Mouse (Mus musculus): ENCODE results near the gene Tnfsf13. TPM values are rescaled to one million over a fixed set of nuclear protein-coding genes. Genes with fewer than 3 reads are reported as not detected.

Tnfsf13 gene
- polyA plus RNA-seq (2012): not detected in 2 replicates

DNA sequence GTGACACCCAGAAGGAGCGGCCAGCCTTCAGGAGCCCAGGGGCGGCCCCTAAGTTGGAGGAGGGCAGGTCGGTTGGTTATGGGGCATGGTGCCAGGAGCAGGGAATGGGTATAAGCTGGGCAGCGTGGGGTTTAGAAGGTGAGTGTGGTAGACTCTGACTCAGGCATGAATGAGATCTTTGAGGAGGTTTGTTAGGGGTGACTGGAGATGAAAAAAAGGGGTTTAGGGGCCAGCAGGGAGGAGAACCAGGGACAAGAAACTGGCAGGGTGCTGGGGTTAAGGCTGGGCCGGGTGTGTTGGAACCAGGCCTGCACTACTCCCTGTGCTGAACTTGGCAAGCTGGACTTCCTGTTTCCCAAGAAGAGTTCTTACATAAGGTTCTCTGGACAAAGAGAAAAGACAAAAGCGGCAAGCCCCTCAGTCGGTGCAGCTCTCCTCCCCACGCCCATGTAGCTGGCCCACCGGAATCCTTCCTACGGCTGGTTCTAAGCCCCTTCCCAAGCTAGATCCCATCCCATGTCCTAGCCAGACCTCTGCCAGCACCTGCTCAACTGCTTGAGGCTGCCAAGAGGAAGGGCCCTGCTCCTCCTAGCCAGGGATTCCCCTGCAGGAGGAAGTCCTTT, at the start of gene Tnfsf13:
TSS of gene Tnfsf13 (minus strand) at position 259 of the 623 bp plus-strand sequence.
- no peak for TF ChIP-seq GATA1 (IDR thresholded peaks at IDR 0.05; ENCODE audit: low read length)

DNA sequence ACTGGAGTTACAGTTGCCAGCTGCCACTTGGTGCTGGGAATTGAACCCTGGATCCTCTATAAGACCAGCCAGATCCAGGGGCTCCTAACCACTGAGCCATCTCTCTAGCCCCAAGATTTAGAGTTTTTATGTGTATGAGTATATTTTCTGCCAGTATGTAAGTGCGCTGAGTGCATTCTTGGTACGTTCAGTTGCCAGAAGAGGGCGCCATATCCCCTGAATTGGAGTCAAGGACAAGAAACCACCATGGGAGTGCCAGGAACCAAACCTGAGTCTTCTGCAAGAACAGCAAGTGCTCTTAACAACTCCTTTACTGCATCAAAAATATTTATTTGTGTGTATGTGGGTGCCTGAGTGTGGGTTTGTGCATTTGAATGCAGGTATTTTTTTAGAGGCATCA, 43.5 kb upstream of the Tnfsf13 start:
- TF ChIP-seq GATA1 (IDR thresholded peaks at IDR 0.05; ENCODE audit: low read length): no peak

DNA sequence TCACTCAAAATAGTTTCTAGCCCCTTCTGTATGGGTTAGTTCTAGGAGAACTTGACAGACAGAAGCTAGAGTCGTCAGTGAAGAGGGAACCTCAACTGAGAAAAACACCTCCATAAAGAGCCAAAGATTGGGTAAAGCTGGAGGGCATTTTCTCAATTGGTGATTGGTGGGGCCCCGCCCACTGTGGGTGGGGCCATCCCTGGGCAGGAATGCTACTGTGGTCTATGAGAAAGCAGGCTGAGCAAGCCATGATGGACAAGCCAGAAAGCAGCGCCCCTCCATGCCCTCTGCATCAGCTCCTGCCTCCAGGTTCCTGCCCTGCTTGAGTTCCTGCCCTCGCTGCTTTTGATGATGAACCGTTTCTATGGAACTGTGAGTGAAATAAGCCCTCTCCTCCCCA, 40.4 kb upstream of the Tnfsf13 start:
- no peak for TF ChIP-seq GATA1 (IDR thresholded peaks at IDR 0.05; ENCODE audit: low read length)

DNA sequence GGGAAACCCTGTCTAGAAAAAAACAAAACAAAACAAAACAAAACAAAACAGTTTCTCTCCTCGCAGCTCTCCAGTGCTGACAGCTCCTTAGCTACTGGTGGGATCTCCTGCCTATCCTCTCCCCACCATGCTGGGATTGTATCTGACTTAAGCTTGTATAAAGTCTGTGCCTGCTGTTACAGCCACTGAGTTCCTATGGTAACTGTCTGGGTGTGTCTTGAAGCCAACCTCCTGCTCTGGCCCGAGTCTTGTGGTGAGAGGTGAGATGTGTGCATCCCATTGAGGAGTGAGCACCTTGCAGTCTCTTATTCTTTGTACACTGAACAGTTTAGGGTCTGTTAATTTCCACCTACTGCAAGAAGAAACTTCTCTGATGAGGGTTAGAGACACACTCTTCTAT, 37.5 kb upstream of the Tnfsf13 start:
- no peak for TF ChIP-seq GATA1 (IDR thresholded peaks at IDR 0.05; ENCODE audit: low read length)

DNA sequence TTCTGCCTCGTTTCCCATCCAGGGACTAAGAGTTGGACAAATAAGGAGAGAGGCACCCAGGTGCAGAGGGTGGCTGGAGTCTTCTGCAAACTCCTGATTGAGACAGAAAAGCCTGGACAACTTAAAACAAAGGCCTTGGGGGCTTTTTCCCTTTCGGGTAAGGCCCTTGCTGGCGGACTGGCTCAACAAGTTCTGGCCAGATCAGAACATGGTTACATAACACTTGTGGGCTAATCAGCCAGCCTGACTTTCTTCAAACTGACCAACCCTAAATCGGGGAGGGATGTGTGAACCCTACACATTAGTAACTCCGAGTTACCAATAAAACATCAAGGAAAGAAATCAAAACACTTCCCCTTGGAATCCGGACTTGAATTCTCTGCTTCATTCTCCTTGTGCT, 35.3 kb upstream of the Tnfsf13 start:
- no peak for TF ChIP-seq GATA1 (IDR thresholded peaks at IDR 0.05; ENCODE audit: low read length)

DNA sequence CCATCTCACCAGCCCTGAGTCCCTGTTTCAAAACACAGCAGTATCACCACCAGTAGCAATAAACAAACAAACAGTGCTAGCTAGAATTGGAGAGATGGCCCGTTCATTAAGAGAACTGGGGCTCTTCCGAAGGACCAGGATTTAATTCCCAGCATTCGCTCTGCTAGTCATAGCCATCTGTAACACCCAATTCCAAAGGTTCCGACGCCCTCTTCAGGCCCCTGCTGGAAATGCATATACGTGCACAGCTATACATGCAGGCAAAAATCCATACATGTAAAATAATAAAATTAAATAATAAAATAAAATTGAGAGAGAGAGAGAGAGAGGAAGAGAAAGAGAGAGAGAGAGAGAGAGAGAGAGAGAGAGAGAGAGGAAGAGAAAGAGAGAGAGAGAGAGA, 33.8 kb upstream of the Tnfsf13 start:
- no peak for TF ChIP-seq GATA1 (IDR thresholded peaks at IDR 0.05; ENCODE audit: low read length)

DNA sequence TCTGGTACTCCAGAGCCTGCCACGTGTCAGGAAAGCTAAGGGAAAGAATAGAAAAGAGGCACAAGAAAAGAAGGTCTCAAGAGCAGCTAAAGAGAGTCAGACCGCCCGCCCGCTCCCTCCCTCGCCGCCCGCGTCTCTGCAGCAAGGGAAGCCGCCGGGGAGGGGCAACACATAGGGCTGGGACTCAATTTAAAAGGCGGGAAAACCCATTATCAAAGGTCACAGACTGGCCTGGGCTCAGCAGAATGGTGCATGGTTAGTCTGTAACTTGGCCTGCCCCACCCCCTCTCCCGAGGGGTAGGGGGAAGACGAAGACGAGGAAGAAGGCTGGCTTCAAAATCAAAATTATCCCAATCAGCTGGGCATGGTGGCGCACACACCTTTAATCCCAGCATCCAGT, 33.1 kb upstream of the Tnfsf13 start:
- no peak for TF ChIP-seq GATA1 (IDR thresholded peaks at IDR 0.05; ENCODE audit: low read length)

DNA sequence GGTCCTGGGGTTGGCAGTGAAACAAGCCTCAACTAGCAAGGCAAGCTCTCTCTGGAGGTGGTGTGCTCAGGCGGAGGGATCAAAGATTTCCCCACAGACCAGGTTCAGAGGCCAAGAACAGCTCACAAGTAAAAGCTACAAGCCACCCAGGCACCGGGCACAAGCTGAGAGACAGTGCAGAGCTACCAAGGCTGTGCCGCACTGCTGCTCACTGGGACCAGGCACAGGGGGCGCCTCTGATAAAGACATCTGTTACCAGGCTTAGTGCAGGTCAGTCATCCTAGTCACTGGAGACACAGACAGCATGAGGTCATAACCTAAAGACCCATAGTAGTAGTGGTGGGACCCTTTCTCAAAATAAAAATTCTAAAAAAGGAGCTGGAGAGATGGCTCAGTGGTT, 31.4 kb upstream of the Tnfsf13 start:
- no peak for TF ChIP-seq GATA1 (IDR thresholded peaks at IDR 0.05; ENCODE audit: low read length)

DNA sequence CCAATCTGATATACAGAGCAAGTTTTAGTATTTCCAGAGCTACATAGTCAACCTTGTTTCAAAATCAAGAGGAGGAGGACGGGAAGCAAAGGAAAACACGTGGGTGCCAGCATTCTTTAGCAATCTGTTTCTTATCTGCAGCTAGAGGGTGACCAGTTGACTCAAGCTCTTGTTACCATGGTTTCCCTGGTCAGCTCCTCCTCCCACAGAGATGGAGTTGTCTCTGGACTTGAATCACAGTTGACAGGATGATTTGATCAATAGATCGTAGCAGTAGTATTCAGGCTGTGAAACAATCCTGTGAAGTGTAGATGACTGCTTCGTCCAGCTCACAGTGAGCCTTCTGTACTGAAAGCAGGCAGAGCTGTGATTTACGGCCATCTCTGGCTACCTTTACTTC, 30.3 kb upstream of the Tnfsf13 start:
- no peak for TF ChIP-seq GATA1 (IDR thresholded peaks at IDR 0.05; ENCODE audit: low read length)

DNA sequence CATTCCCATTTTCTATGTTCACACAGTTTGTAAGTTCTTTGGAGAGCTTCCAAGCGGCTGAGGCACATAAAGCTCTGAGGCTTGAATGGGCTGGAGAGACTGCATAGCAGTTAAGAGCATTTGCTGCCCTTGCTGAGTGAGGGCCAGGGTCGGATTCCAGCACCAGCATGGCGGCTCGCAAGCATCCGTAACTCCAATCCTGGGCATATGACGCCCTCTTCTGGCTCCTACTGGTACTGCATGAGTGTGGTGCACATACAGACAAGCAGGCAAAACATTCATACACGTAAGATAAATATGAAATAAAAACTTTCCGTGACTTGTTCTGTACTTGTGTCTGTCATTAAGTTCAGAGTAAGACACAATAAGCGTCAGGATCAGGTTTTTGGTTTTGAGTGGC, 29.9 kb upstream of the Tnfsf13 start:
- no peak for TF ChIP-seq GATA1 (IDR thresholded peaks at IDR 0.05; ENCODE audit: low read length)

DNA sequence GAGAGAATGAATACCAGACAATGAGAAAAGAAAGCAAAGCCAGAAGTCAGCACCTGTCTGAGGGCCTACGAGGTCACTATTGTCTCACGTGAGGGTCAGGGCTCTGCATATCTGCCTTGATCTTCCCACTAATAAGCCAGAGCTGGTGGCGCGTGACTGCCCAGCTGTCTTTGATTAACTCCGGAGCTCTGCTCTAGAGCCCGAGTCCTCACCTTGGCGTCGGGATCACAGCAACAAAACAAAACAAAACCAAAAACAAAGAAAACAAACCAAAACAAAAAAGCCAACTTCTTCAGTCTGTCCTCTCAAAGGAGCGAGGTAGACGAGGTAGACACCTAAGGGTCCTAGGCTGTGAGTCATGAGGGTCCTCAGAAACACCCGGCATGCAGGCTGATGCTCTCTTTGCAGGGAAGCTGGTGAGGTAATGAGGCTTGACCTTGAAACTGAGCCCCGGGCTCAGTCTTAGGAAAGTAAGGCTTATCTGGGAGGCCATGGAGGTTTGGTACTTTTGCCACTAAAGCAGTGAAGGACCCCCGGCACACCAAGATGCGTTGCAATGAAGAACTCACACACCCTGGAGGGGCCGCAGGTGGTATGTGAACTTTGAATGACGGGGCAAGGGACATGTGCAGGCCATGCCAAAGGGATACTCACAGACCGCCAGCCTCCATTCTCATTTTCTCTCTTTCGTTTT, 29.2 kb upstream of the Tnfsf13 start:
- no peak for TF ChIP-seq GATA1 (IDR thresholded peaks at IDR 0.05; ENCODE audit: low read length)

DNA sequence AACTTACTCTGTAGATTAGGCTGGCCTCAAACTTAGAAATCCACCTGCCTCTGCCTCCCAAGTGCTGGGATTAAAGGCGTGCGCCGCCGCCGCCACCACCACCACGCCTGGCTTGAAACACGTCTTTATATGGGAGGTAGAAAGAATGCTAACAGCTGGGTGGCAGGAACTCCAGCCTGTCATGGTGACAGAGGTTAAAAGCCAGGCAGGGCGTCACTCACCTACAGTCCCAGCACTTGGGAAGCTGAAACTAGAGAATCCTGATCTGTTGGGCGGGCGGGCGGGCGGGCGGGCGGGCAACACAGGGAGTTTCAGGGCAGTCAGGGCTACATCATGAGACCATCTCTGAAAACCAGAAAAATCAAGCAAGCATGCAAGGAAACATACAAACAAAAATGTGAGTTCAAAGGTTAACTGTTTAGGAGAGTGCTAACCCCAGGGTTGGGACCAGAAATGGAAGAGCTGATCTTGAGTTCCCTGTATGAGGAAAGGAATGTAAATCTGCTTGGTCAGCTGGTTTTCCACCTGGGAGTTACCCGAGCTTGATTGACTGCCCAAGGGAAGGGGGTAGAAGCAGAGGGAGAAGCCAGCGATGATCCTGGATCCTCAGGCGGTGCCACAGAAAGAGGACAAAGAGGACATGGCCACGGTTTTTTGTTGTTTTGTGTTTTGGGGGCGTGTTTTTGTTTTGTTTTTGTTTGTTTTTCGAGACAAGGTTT, 27.5 kb upstream of the Tnfsf13 start:
- no peak for TF ChIP-seq GATA1 (IDR thresholded peaks at IDR 0.05; ENCODE audit: low read length)

DNA sequence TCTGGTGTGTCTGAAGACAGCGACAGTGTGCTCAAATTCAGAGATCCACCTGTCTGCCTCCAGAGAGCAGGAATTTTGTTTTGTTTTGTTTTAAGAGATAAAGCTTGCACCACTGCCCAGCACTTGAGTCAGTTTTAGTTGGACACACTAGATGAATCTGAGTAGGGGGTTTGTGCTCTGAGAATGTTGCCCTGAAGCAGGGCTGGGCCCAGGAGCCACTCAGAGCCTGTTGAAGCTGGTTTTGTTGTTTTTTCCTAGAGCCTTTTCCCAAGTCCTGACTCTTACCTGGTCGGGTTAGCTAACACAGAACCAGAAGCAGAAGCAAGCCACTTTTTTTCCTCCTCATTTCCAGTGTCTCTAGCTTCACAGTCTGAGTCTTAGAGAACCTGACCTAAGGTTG, 25.5 kb upstream of the Tnfsf13 start:
- no peak for TF ChIP-seq GATA1 (IDR thresholded peaks at IDR 0.05; ENCODE audit: low read length)

DNA sequence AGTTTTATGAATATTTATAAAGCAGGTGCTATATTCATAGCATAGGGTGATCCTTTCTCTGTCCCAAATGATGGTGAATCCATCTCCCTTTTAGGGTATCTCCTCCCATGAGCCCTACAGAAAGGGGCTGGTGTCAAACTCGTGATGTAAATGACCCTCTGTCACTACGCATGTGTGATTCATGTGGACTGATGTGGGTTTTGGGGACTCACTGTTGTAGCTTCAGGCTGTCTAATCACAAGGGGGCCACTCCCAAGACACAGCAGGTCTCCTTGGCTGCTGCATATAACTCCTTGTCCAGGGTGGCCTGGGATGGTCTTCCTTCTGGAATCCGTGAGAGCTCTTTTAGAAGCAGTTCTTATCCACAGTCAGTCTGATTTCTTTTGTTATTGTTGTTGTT, 24.9 kb upstream of the Tnfsf13 start:
- no peak for TF ChIP-seq GATA1 (IDR thresholded peaks at IDR 0.05; ENCODE audit: low read length)

DNA sequence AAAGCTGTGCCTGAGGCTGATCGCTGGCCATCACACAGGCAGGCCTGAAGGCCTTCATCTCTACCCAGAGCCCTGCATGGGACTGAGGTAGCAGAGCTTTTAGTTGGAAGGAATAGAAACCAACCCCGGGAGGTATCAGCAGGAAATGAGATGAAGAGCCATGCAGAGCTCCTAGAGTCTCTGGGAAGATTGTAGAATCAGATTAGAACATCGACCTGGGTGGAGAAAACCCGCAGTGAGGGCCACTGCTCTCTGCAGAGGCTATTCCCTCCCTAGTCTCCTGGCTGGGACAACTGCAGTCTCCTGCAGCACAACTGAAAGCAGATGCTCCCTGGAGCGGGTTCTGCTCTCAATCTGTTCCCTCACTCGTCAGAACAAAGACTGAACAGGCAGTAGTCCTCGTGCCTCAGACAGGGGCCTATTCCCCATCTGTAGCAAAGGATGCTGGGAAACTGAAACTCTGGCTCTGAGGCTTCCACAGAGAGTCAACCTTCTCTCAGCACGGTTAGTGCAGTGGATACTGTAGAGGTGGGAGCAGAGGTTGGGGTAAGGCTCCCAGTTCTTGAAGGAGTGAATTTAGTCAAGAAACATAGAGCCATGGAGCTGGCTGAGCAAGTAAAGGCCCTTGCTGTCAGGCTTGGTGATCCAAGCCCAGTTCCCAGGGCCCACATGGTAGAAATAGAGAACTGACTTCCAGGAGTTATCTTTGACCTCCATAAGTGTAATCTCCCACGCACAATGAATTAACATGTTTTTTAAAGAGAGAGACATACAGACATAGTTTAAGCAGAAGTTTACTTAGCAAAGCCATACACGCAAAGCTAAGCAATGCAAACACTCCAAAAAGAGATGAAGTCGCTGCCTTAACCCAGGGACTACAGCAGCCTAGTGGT, 24.2 kb upstream of the Tnfsf13 start:
- no peak for TF ChIP-seq GATA1 (IDR thresholded peaks at IDR 0.05; ENCODE audit: low read length)

Data from G1E-ER4 (cell line).